Mouse (Mus musculus): ENCODE results near the gene Ipo7. TPM values are rescaled to one million over a fixed set of nuclear protein-coding genes. Genes with fewer than 3 reads are reported as not detected.

Gene Ipo7
- polyA plus RNA-seq, 1 experiment, result 20.9 TPM

DNA sequence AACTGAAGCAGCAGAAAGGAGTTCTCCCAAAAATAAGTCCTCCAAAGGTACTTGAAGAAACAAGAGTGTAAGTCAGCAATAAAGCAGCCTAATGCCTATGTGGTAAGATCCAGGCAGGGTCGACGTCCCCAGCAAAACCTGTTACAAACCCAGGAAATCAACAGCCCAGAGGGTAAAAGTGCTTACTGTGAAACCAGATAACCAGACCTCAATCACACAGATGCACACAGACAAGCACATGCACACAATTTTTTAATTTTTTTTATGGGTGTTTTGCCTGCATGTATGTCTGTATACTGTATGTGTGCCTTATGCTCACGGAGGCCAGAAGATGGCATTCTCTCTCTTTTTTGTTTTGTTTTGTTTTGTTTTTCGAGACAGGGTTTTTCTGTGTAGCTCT lies 78.3 kb downstream of the Ipo7 start:
- TF ChIP-seq POLR2A (IDR thresholded peaks at IDR 0.05; ENCODE audit: borderline replicate concordance, extremely low read depth, low read depth, low read length) (no peak), CTCF (IDR thresholded peaks at IDR 0.05; ENCODE audit: insufficient read depth, low read length) (no peak)
- 72% methylated on average over 4 of the region's 4 CpGs for whole genome bisulfite sequencing
- DNase-seq, result no peak
- Histone ChIP-seq H3K4me3 (replicated peaks; ENCODE audit: extremely low read depth, low read depth, low read length) (no peak overlapping the region), H3K4me1 (ENCODE audit: control insufficient read depth, insufficient read depth, low read length) (peaks cover 5% of the 10 kb centered on the region)

DNA sequence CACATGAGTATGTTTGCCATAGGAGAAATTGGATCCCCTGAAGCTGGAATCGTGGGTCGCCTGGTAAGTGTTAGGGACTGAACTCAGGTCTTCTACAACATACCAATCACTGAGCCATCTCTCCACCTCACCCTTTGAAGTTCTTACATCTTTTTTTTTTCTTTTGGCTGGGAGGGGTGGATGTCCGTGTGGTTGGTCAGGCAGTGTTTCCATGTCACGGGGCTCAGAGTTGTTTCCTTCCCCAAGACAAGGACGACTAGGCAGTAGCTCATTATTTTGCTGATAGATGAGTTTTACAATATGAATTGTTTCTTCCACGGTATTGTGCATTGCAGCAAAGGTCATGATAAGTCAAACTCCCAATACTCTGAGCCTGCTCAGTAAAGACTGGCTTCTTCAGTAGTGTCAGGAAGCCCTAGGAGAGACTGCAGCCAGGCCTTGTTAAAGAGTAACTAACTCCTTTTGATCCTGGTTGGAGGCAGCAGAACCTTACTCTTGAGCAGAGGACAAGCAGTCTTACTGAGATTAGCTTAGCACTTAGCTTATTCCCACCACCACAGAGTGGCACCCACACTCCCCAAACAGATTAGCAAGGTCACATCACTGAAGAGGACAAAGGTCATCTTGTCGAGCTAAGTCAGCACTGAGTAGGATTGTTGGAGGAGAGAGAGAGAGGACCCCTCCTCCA lies 79.2 kb downstream of the Ipo7 start:
- Histone ChIP-seq H3K4me1 (ENCODE audit: control insufficient read depth, insufficient read depth, low read length) (peaks cover 5% of the 10 kb centered on the region), H3K4me3 (replicated peaks; ENCODE audit: extremely low read depth, low read depth, low read length) (no peak overlapping the region)
- no peak for DNase-seq
- no peak for TF ChIP-seq CTCF (IDR thresholded peaks at IDR 0.05; ENCODE audit: insufficient read depth, low read length)
- no peak for TF ChIP-seq POLR2A (IDR thresholded peaks at IDR 0.05; ENCODE audit: borderline replicate concordance, extremely low read depth, low read depth, low read length)
- 46% methylated on average over 7 of the region's 7 CpGs for WGBS

DNA sequence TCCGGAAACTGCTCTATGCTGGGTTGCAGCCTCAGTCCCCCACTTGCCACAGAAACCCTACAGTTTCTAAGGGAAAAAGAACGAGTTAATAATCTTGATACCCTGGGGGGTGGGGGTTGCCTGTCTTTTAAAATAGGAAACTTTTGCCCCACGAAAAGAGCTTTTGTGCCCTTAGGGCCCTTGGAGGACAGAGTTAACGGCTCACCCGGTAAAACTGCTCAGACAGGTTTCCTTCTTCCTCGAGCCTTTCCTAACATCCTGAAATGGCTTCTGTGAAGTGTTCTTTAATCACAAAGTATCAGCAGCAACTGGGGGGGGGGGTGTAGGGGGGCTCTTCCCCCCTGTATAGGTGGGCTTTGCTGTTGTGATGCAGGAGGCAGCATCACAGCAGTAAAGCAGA lies 82.8 kb downstream of the Ipo7 start:
- WGBS, result 50% methylated on average over 6 of the region's 6 CpGs
- no peak for DNase-seq
- TF ChIP-seq POLR2A (IDR thresholded peaks at IDR 0.05; ENCODE audit: borderline replicate concordance, extremely low read depth, low read depth, low read length), result no peak
- TF ChIP-seq CTCF (IDR thresholded peaks at IDR 0.05; ENCODE audit: insufficient read depth, low read length), result no peak
- H3K4me1 ChIP-seq (ENCODE audit: control insufficient read depth, insufficient read depth, low read length), result peaks cover 5% of the 10 kb centered on the region
- no peak overlapping the region for H3K4me3 ChIP-seq (replicated peaks; ENCODE audit: extremely low read depth, low read depth, low read length)

DNA sequence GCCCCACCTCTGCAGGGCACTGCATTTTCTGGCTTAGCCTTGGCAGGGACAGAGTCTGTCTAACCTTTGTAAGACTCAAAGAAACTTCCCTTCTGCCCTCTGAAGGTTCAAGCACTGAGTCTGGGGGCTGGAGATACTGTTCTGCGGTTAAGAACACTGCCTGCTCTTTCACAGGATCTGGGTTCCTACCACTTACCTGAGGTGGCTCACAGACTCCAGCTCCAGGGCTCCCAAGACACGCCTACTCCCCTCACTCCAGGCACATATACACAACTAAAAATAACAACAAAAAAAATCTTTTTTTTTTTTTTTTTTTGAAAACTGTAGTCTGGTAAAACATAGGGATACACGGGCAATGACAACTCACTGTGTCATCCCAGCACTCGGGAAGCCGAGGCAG lies 83.2 kb downstream of the Ipo7 start:
- TF ChIP-seq CTCF (IDR thresholded peaks at IDR 0.05; ENCODE audit: insufficient read depth, low read length) (no peak), POLR2A (IDR thresholded peaks at IDR 0.05; ENCODE audit: borderline replicate concordance, extremely low read depth, low read depth, low read length) (no peak)
- H3K4me1 ChIP-seq (ENCODE audit: control insufficient read depth, insufficient read depth, low read length), result peaks cover 2% of the 10 kb centered on the region; the same call in 1 of the 2 replicates
- WGBS, result 70% methylated on average over 5 of the region's 5 CpGs
- no peak overlapping the region for H3K4me3 ChIP-seq (replicated peaks; ENCODE audit: extremely low read depth, low read depth, low read length)
- DNase-seq, result no peak

DNA sequence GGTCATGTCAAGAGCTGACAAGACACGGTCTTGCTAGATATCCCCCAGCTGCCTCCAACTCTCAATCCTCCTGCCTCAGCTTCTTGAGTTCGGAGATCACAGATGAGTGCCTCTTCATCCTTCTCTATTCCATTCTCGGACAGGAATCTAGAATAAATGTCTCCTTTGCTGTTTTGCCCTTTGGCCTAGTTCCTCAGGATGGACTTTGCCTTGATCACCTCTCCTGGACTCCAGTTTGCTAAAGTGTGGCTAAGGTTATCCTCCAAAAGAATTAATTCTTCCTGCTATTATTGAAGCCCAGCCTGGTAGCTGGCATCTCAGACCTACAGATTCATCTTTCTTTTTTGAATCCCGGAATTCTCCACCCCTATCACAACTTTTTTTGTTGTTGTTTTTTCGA lies 87.0 kb downstream of the Ipo7 start:
- 80% methylated on average over 5 of the region's 5 CpGs for WGBS
- no peak for TF ChIP-seq CTCF (IDR thresholded peaks at IDR 0.05; ENCODE audit: insufficient read depth, low read length)
- TF ChIP-seq POLR2A (IDR thresholded peaks at IDR 0.05; ENCODE audit: borderline replicate concordance, extremely low read depth, low read depth, low read length), result no peak
- H3K4me1 ChIP-seq (ENCODE audit: control insufficient read depth, insufficient read depth, low read length), result peaks cover 8% of the 10 kb centered on the region
- DNase-seq, result no peak
- no peak overlapping the region for H3K4me3 ChIP-seq (replicated peaks; ENCODE audit: extremely low read depth, low read depth, low read length)

Other genes starting within 250 kb of the Ipo7 start
- 0.05 and 0.22 TPM in 2 replicates for gene Nrip3, start 236.2 kb upstream of the Ipo7 start, polyA plus RNA-seq (2012; rRNA removed)
- gene Scube2, start 152.6 kb upstream of the Ipo7 start, polyA plus RNA-seq (2012; rRNA removed), result 16.7 and 21.8 TPM in 2 replicates
- gene Dennd5a, start 57.8 kb upstream of the Ipo7 start, polyA plus RNA-seq (2012; rRNA removed), result 122 and 134 TPM in 2 replicates
- gene Tmem41b, start 31.3 kb upstream of the Ipo7 start, polyA plus RNA-seq (2012; rRNA removed), result 23.8 and 26.8 TPM in 2 replicates
- gene Zfp143, start 42.9 kb downstream of the Ipo7 start, polyA plus RNA-seq (2012; rRNA removed), result 12.5 and 15.0 TPM in 2 replicates
- gene Wee1, start 103.8 kb downstream of the Ipo7 start, polyA plus RNA-seq (2012; rRNA removed), result 2.9 and 5.9 TPM in 2 replicates
- gene Swap70, start 203.4 kb downstream of the Ipo7 start, polyA plus RNA-seq (2012; rRNA removed), result 38.2 and 39.7 TPM in 2 replicates

Data from lung, adult 2 months (tissue).